Mouse (Mus musculus) ES-Bruce4 (cell line): ENCODE results near the gene Ryr1. TPM values are rescaled to one million over a fixed set of nuclear protein-coding genes. Genes with fewer than 3 reads are reported as not detected.

Source experiments
- H3K27ac ChIP-seq: 2 replicates; pipeline ENCODE4 v1.5.1; 2012; ENCODE audit warnings: low read length, inconsistent platforms; ENCODE audit not compliant: insufficient read depth
- H3K27me3 ChIP-seq: 2 replicates; pipeline ENCODE4 v1.6.1; 2012; ENCODE audit warnings: mild to moderate bottlenecking, low read length, inconsistent platforms; ENCODE audit not compliant: control insufficient read depth, poor library complexity, insufficient read depth, severe bottlenecking
- H3K36me3 ChIP-seq: 2 replicates; pipeline ENCODE4 v1.6.1; 2012; ENCODE audit warnings: inconsistent platforms, mild to moderate bottlenecking, low read length, moderate library complexity; ENCODE audit not compliant: control insufficient read depth, poor library complexity, insufficient read depth, severe bottlenecking
- H3K4me1 ChIP-seq: one replicate; pipeline ENCODE4 v1.8.1; 2011; ENCODE audit warnings: low read length; ENCODE audit not compliant: control insufficient read depth, insufficient read depth
- H3K4me3 ChIP-seq: 2 replicates; pipeline ENCODE4 v1.5.1; 2011; ENCODE audit warnings: low read depth, mild to moderate bottlenecking, low read length
- H3K9ac ChIP-seq: 2 replicates; pipeline ENCODE4 v1.6.1; 2012; ENCODE audit warnings: low read depth, mild to moderate bottlenecking, inconsistent platforms; ENCODE audit not compliant: poor library complexity, severe bottlenecking
- H3K9me3 ChIP-seq: replicated peaks from 2 replicates; pipeline ENCODE4 v1.6.1; 2012; ENCODE audit warnings: mild to moderate bottlenecking, low read length, inconsistent platforms; ENCODE audit not compliant: control insufficient read depth, poor library complexity, insufficient read depth, severe bottlenecking
- CTCF ChIP-seq: IDR thresholded peaks from one replicate; pipeline ENCODE4 v1.8.1; 2011; ENCODE audit warnings: low read depth, low read length
- EP300 ChIP-seq: IDR thresholded peaks from 2 replicates; pipeline ENCODE4 v1.6.1; 2011; ENCODE audit warnings: low read depth, low read length; ENCODE audit not compliant: insufficient read depth
- POLR2A ChIP-seq: IDR thresholded peaks from one replicate; pipeline ENCODE4 v1.8.1; 2011; ENCODE audit warnings: low read length; ENCODE audit not compliant: insufficient read depth
- polyA plus RNA-seq: library from polyadenylated mRNA; stranded (reverse); fragments of >200 nt; gene quantifications from 2 replicates; pipeline ENCODE4 v1.2.4, GENCODE M21; 2011; ENCODE audit warnings: low read depth; ENCODE audit not compliant: missing spikeins, insufficient read depth, insufficient read length

Ryr1 gene
- polyA plus RNA-seq, 1 experiment: 10.3 TPM

GRCm38 (mm10) chr7:29046533-29046932, 78.4 kb downstream of the Ryr1 start:
- H3K4me1 ChIP-seq: no peaks in the 10 kb centered on the region
- H3K27me3 ChIP-seq: no peaks in the 10 kb centered on the region
- H3K9ac ChIP-seq: no peak overlapping the region
- no peak for TF ChIP-seq EP300
- TF ChIP-seq CTCF: no peak
- TF ChIP-seq POLR2A: no peak
- H3K4me3 ChIP-seq: peak overlapping the region; percentile 63
- H3K9me3 ChIP-seq: no peaks in the 10 kb centered on the region
- H3K27ac ChIP-seq: no peak overlapping the region
- no peaks in the 10 kb centered on the region for H3K36me3 ChIP-seq

- Histone ChIP-seq H3K27ac (no peak overlapping the region), H3K27me3 (no peaks in the 10 kb centered on the region), H3K4me3 (no peak overlapping the region)
These were observed 80.7 kb downstream of the Ryr1 start for GRCm38 (mm10) chr7:29044302-29044701.

GRCm38 (mm10) chr7:29043674-29044057, 81.3 kb downstream of the Ryr1 start:
- Histone ChIP-seq H3K27me3 (no peaks in the 10 kb centered on the region), H3K9me3 (no peaks in the 10 kb centered on the region), H3K9ac (no peak overlapping the region), H3K36me3 (no peaks in the 10 kb centered on the region), H3K4me1 (no peaks in the 10 kb centered on the region), H3K27ac (no peak overlapping the region), H3K4me3 (peak overlapping the region; percentile 12; the same call in 1 of the 2 replicates)
- TF ChIP-seq EP300 (no peak), POLR2A (no peak), CTCF (no peak)

More at GRCm38 (mm10) chr7:29044302-29044701, 80.7 kb downstream of the Ryr1 start:
- H3K9ac ChIP-seq: 0 out of 2 replicates have a peak overlapping the region, but pooled peaks have one; percentile 22
- TF ChIP-seq CTCF (no peak), EP300 (no peak), POLR2A (peak; percentile 35)
- no peaks in the 10 kb centered on the region for H3K36me3 ChIP-seq
- H3K4me1 ChIP-seq: no peaks in the 10 kb centered on the region
- H3K9me3 ChIP-seq: no peaks in the 10 kb centered on the region

- TF ChIP-seq POLR2A (no peak), CTCF (no peak), EP300 (no peak)
- H3K4me1 ChIP-seq: no peaks in the 10 kb centered on the region
- no peak overlapping the region for H3K4me3 ChIP-seq
- H3K27ac ChIP-seq: no peak overlapping the region
- H3K27me3 ChIP-seq: no peaks in the 10 kb centered on the region
- no peaks in the 10 kb centered on the region for H3K9me3 ChIP-seq
- H3K36me3 ChIP-seq: no peaks in the 10 kb centered on the region
- H3K9ac ChIP-seq: no peak overlapping the region
These were observed 81.8 kb downstream of the Ryr1 start for GRCm38 (mm10) chr7:29043016-29043673.

GRCm38 (mm10) chr7:29041194-29041593, 83.8 kb downstream of the Ryr1 start:
- no peak overlapping the region for H3K9ac ChIP-seq
- H3K27me3 ChIP-seq: no peaks in the 10 kb centered on the region
- no peak overlapping the region for H3K27ac ChIP-seq
- H3K9me3 ChIP-seq: no peaks in the 10 kb centered on the region
- H3K4me3 ChIP-seq: no peak overlapping the region
- TF ChIP-seq CTCF: peak; percentile 47
- no peak for TF ChIP-seq POLR2A
- H3K36me3 ChIP-seq: no peaks in the 10 kb centered on the region
- H3K4me1 ChIP-seq: no peaks in the 10 kb centered on the region

- Histone ChIP-seq H3K9me3 (no peaks in the 10 kb centered on the region), H3K4me3 (peak overlapping the region; percentile 79), H3K27ac (peak overlapping the region; percentile 73), H3K27me3 (no peaks in the 10 kb centered on the region), H3K36me3 (no peaks in the 10 kb centered on the region), H3K9ac (peak overlapping the region; percentile 77), H3K4me1 (no peaks in the 10 kb centered on the region)
- TF ChIP-seq CTCF (no peak), POLR2A (no peak), EP300 (no peak)
These were observed 84.9 kb downstream of the Ryr1 start for GRCm38 (mm10) chr7:29039985-29040661.
